Mouse (Mus musculus): Measurements from ENCODE around the gene Noto.
A peak's percentile ranks its signal among the peaks of the same experiment; 100 is the strongest.

Gene Noto

DNA sequence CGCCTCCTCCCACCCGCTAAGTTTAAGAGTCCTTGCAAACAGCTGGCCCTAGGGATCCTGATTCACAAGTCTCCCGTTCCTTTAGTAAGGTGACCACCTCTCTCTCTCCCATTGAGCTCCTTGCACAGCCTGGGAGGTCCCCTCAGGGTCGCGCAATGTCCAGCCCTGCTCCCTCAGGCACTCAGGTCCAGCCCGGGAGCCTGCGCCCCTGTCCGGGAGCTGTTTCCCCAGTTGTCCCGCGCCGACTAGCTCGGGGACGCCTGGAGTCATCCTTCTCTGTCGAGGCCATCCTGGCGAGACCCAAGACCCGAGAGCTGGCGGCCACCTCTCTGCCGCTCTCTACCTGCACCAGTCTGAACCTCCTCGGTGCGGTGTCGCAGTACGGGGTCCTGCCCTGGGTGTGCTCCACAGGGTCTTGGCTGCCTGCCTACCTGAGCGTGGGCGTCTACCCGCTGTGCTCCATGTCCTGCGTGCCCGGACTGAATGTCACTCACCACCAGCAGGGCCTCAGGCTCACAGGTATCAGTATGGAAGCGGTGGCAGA lies at the start of gene Noto:
Noto (plus strand) TSS at position 51 of the 544 bp plus-strand sequence.
- no peak for DNase-seq

DNA sequence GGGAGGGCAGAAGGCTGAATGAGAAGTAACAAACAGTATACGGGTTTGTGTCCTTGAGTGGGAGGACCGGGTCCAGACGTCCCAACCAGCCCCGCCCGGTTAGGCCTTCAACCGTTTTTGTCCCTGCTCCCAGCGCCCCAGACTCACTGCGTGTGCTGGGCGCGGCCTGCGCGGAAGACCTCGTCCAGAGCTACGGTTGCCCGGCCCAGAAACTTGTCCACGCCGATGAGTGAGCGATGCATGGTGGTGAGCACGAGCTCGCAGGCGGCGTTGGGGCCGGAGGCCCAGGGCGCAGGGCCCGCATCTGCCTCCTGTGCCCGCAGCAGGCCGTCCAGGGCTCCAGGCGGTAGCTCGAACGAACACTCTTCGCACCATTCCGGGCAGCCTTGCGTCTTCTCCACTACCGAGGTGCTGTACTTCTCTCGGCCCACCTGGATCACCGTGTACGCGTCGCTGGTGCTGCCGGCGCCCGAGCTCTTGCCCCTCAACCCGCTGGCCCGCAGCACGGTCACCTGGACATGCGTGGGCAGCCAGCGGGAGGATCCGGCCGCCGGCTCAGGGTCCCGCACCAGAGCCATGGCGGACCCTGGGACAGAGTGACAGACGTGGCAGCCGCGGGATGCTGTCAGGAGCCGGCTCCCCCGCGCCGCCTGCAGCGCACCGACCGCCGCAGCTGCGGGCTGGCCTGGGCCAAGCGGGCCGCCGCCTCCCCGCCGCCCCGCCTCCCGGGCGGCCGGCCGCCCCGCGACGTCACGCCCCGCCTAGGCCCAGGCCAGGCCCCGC lies 49.5 kb upstream of the Noto start, which contains the start of gene Rab11fip5:
Rab11fip5 (minus strand) TSS at position 684 of the 783 bp plus-strand sequence.
- no peak for DNase-seq

DNA sequence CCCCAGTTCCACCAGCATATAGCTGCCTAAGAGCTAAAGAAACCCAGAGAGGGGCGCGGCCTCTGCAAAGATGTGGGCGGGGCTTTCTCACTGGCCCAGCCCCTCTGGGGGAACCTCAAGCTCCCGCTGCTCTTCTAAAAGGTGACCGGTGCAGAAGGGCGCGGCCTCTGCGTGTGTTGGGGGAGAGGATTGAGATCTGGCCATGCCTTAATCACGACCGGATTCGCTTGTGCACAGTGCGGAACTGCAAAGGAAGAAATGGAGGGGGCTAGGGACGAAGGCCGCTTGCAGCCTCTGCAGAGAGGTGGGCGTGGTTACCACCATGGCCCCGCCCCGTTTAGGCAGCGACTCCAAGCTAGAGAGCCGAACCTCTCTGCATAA lies 49.0 kb upstream of the Noto start:
- DNase-seq = peak; percentile 99

DNA sequence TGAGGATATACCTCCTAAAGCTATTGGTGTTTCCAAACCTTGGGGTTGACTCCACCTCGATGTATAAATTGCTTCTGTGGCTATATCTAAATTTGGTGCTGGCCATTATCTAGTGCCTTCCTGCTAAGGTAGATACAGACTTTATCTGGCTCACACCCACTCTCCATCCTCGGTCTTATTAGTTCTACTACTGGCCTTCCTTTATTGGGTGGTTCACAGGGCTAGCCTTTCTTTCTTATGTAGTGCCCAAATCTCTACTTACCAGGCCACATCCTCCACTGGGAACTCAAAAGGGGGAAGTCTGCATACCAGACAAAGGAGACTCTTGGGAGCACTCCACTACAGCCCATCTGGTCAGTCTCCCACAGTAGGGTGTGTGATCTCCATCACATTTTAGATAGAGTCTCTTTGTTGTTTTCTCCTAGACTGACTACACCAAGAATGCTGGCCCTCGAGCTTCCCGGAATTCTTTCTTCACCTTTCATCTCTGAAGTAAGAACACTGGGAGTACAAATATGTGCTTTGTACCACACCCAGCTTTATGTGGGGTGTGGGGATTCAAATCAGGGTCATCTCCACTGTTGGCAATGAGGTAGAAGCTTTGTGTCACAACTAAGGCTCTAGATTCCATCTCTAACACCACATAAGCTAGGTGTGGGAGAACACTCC lies 46.5 kb upstream of the Noto start:
- DNase-seq = no peak

DNA sequence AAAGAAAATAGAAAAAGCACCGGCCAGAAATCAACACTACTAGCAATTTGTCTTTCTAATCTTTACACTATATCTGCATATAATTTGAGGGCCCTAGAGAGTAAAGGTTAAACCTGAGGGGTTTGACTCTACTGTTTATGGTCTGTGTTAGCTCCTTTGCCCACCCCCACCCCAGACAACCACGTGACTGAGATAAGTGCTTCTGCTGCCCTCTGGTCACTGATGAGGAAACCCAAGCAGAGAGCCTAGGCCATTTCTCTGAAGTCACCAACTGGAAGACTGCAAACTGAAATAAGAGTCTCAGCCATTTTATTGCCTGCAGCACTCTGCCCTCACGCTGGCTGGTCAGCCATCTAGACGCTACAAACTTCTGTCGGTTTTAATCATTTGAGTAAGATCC lies 45.8 kb upstream of the Noto start:
- DNase-seq = no peak

DNA sequence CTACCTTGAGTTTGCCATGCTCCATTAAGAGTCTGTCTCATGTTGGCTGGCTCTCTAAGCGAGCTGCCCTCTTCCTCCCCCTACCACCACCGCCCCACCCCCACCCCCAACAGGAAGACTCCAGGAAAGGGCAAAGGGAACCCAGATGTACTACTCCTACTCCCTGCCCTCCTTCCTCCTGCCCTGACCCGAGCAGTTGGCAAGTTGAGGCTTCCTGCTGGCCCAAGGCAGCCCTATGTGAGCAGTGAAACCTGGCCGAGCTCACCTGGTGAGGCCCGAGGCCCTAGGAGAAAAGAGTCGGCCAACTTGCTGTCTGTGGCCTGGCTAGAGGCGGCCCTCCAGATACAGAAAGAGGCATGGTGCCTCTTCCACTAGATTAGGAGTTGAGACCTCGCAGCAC lies 45.1 kb upstream of the Noto start:
- DNase-seq = no peak

DNA sequence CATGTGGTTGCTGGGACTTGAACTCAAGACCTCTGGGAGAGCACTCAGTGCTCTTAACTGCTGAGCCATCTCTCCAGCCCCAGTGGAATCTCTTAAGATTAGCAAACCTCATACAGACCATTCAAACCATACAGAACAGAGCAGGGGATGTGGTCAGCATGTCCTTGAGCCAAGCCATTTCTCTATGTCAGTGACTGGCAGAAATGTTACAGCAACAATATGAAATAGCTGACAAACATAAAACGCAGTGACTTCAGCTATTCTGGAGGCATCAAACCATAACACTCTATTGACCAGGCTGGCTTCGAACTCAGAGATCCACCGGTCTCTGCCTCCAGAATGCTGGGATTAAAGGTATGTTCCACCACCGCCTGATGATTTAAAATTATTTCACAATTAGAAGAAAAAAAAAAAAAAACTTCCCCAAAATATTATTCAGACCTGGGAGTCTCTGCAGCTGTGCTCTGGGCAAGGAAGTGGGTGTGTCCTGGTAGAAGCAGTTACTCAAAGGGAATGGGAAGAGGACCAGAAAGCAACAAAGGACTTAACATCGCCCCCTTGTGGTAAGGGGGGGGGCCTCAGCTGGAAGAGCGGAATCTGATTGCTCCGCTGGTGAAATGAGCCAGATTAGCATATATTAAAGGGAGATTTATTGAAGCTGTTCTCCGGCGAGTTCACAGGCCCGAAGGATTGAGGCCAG lies 43.3 kb upstream of the Noto start:
- peak; percentile 69 for DNase-seq

DNA sequence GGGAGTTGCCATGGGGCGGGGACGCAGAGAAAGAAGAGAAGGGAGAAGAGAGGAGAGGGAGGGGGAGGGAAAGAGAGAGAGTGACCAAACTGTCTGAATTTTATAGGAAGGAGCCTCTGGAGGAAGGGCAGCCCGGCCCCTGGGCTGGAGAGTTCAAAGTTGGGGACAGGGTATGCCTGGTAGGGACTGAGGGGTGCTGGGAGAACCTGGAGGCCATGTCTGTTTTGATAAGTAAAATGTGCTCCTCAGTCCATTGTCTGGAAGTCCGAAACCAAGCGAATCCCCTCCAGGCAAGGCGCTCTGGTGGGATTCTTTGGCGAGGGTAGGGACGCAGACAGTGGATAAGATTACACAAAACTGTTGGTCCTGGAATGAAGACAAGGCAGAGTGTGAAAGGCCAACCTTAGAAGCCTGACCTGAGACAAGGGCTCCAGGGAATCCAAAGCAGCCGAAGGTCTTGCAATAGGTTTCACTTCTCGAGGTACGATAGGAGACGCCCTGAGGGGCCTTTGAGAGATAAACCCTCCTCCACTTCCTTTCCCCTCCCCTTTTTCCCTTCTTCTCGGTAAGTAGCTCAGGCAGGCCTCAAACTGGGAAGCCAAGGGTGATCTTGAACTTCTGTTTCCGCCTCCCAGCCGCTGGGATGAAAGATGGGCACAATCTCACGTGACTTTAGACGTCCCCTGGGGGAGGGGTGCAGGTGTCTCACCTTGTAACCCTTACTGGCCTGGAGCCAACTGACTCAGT lies 42.6 kb upstream of the Noto start:
- peak; percentile 27 for DNase-seq

DNA sequence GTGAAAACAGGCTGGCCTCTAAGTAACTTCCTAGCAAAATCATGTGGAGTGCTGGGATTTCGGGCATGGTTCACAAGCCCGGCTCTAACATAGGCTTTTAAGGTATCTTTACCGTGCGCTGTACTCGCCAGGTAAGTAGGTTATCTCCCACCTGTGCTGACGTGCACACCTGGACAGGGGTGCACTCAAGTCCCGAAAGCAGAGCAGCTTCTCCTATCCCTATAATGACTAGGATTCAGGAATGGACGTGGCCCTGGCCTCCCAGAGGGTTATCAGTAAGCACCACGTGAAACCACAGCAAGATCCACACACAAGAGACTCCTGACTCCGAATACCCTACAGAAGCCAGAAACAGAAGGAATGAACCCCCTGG lies 42.1 kb upstream of the Noto start:
- no peak for DNase-seq

DNA sequence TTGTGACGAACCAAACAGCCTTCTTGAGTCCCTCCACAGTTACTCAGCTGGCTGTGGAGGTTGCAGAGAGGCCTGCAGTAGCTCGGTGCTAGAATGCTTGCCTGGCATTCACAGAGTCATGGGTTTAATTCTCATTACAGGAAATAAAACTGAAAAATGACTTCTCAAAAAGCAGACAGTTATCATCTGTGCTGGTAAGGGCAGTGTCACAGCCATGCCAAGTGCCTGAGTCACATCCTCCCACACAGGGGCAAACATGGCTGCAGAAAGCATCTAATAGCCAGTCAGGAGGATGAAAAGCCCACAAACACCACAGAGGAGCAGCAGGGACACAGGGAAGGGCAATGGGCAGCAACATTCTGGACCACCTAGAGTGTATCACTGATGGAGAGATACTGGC lies 40.9 kb upstream of the Noto start:
- DNase-seq = no peak

DNA sequence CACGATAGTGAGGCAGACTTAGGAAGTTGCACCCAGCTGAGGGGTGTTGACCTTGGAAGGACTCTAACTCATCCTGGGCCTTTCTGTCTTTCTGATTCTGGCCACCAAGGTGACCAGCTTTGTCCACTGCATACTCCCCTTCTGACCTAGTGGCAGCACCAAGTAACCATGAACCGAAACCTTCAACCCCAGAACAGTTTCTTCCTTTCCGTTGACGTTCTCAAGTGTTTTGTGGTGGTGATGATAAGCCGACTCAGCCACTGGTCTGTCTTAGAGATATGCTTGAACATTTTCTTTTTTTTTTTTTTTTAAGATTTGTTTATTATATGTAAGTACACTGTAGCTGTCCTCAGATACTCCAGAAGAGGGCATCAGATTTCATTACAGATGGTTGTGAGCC lies 35.1 kb upstream of the Noto start:
- DNase-seq = no peak

DNA sequence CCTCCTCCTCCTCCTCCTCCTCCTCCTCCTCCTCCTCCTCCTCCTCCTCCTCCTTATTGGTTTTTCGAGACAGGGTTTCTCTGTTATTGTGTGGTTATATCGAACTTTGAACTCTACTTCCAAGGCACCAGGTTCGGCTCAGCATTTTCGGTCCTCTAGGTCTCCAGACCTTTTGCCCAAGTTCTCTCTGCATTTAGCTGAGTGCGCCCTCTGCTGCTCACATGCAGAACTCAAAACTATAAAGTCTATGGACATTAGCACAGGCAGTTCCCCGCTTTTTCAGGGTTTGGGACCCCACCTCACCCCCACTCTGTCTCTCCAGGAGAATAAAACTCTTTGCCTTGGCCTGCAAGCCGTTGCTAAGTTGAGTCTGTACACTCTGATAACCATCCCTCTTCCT lies 31.9 kb upstream of the Noto start:
- peak; percentile 83 for DNase-seq

DNA sequence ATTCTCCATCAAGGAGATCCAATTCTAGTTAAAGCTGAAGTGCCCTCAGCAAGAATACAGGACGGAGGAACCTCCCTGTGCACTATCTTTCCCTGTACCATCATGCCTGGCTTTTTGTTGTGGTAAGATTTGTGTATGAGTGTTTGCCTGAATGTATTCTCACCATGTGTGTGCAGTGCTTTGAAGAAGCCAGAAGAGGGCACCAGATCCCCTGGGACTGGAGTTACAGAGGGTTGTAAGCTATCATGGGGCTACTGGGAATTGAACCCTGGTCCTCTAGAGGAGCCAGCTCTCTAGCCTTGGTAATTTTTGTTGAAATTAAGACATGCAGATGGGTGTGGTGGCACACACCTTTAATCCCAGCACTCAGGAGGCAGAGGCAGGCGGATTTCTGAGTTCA lies 28.3 kb upstream of the Noto start:
- DNase-seq = no peak

DNA sequence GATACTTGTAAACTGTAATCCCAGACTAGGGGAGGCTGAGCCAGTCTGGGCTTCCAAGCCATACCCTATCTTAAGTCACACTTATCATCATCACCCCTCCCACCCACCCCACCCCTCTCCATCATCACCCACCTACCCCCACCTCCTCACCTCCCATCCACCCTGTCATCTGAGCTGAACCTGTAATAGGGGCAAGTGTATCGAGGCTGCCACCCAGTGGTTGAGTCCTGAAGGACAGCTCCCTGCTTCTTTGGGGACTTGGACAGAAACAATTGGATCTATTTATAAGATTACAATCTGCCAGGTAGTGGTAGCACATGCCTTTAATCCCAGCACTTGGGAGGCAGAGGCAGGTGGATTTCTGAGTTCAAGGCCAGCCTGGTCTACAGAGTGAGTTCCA lies 26.5 kb upstream of the Noto start:
- peak; percentile 66 for DNase-seq

DNA sequence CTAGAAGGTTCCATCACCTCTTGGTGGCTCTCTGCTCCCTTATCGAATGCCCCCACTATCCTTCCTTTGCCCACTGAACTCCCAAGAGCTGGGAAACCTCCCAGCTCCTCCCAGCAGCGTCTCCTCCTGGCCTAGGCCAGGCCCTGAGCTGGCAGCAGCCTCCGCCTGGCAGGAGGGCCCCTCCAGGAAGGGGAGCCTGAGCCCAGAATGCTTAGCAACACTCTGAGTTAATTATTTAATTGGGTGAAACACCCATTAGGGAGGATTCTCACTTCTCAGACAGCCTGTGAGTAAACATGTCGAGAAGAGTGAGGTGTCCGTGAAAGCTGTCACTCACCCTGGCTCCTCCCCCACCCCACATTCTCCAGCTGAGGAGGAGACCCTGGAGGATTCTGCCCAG lies 24.0 kb upstream of the Noto start:
- DNase-seq = no peak

DNA sequence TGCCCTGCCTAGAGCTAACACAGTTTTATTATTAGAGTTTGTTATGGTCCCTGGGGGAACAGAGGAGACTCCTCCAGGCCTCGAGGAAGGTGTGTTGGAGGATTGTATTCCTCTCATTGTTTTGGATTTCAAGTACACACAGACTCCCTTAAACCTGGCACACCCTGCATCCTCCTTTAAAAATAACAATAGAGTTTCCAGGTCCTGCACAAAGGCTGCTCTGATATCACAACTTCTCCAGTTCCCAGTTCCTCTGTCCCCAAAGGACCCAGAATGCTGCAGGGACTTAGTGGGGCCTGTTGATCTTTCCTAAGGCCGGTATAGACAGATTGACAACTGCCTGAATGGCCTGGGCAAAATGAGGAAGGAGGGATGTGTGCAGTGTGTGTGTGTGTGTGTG lies 21.1 kb upstream of the Noto start:
- DNase-seq = no peak

DNA sequence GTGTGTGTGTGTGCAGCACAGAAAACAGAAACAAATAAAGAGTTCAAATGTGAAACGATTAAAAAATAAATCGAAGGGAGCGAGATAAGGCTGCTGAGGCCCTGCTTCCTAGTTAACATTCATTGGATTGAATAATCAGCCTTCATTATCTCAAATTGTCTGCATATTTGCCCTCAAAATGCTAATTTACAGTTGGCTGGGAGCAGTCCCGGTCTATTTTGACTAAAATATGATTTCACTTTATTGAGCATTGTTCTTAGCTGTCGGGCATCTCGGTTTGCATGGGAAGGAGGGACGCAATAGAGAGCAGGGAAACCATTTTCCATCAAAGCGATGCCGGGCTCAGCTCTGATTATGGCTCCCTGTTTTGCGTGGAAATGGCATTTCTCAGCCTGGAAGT lies 20.6 kb upstream of the Noto start:
- DNase-seq = no peak

DNA sequence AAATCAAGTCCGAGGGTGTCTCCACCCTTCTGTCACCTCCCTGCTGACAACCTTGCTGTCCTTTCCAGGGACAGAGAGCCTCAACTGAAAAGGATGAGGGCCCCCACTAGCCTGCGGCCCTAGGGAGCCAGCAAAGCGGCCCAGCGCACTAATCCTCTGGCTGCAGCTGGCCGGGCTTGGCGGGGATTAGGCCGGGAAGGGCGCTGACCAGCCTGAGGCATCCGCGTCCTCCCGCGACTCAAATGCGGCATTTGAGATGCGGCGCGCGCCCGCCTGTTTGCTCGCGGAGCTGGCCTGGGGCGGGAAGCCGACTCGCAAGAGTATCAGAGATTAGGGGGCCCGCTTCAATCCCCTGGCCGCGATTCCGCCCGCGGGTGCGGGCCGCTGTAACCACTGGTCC lies 14.7 kb upstream of the Noto start:
- peak; percentile 28 for DNase-seq

DNA sequence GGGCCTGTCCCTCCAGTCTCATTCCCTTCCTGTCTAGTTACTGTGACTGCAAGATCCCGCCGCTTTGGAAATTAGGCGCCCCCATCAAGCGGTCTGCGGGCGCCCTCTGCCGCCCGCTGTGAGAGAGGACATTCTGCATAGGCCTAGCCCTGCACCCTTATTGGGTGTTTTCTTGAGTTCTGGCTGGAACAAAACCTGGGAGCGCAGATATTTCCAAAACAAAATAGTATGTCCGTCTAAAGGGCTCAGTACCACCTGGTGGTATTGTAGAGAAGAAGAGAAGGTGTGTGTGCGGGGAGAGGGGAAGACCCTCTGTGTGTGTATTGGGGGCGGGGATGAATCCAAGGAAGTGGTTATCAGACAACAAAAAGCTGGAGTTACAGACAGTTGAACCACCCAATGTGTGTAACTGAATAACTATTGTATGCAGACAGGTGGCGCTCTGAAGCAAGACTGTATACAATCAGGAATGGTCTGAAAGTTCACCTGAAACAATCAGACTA lies 12.9 kb upstream of the Noto start:
- DNase-seq = peak; percentile 63

DNA sequence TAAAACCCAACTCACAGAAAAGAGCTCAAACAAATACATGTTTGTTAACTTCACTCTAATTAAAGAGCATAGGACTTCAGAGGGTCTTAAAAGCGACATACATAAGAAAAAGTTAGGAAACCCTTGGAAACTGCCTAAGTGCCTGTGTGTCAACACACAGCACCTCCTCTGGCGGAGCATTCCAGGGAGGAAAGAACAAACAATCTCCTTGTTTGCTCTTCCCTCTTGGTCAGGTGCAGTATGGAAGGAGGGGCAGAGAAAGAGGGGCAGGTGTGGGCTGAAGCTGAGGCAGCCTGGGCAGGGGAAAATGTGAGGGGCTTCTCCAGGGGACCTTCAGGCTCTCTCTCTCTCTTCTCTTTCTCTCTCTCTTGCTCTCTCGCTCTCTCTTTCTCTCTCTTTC lies 7.9 kb upstream of the Noto start:
- no peak for DNase-seq

DNA sequence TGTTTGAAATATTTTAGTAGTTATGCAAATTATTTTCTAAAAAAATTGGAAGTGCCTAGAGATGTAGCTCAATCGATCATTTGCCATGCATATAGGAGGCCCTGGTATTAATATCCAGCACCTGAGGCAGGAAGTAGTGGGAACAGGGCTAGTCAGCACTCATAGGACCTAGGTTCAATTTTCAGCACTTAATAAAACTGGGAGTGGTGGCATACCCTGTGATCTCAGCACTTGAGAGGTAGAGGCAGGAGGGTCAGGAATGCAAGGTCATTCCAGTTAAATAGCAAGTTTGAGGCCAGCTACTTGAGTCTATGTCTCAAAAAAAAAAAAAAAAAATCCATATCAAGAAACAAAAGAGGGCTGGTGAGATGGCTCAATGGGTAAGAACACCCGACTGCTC lies 4.5 kb upstream of the Noto start:
- DNase-seq = no peak

DNA sequence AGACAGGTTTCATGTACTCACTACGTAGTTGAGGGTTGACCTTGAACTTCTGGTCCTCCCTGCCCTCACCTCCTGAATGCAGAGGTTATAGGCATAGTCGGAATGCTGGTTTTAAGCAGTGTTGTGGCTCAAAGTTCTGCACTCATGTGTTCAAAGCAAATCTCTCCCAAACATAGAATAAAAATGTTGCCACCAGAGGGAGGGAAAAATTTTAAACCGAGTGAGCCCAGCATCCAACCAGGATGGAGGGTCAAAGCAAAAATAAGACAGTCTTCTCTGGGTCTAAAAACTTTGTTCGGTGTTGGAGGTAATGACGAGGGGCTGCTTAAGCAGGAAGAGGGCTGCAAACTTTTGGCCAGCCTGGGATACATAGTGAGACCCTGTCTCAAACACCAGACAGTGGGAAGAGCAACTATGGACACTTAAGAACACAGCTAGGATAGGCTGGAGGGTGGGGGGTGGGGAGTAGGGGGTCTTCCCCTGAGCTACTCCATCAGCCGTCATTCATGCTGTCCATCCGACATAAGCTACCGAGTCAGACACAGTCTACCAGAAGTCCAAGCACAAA lies 7.7 kb downstream of the Noto start:
- DNase-seq = no peak

Data from thymus, postnatal 4 days (tissue).